Mouse (Mus musculus): Measurements from ENCODE around the gene Mad1l1. TPM values are rescaled to one million over a fixed set of nuclear protein-coding genes. Genes with fewer than 3 reads are reported as not detected.

Mad1l1 gene
- polyA plus RNA-seq, 1 experiment from 2014 or later, result 33.8 TPM

DNA sequence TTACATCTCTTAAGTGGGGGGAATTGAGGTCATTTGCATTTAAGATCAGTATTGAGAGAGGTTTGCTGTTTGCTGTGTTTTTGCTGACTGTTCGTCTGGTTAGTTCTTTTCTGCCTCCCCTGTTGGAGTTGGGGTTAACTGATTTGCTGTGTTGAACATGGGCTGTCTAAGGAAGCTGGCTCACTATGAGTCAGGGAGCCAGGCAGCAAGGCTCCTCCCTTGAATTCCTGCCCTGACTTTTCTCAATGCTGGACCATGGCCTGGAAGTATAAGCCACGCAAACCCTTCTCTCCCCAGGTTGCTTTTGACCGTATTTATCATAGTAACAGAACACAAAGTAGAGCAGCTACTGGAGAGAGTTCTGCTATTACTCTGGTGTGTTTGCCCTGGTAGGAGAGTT lies 329.8 kb downstream of the Mad1l1 start:
- H3K4me3 ChIP-seq, result no peak overlapping the region
- H3K27ac ChIP-seq (replicated peaks), result no peak overlapping the region
- no peak overlapping the region for H3K9ac ChIP-seq (replicated peaks)
- no peaks in the 10 kb centered on the region for H3K36me3 ChIP-seq
- H3K4me1 ChIP-seq, result no peaks in the 10 kb centered on the region
- 88% methylated on average over 3 of the region's 3 CpGs for WGBS
- H3K27me3 ChIP-seq, result no peaks in the 10 kb centered on the region
- H3K4me2 ChIP-seq (replicated peaks), result no peak overlapping the region
- no peak for ATAC-seq (replicated peaks)
- H3K9me3 ChIP-seq, result peaks cover 15% of the 10 kb centered on the region; the same call in 1 of the 2 replicates

DNA sequence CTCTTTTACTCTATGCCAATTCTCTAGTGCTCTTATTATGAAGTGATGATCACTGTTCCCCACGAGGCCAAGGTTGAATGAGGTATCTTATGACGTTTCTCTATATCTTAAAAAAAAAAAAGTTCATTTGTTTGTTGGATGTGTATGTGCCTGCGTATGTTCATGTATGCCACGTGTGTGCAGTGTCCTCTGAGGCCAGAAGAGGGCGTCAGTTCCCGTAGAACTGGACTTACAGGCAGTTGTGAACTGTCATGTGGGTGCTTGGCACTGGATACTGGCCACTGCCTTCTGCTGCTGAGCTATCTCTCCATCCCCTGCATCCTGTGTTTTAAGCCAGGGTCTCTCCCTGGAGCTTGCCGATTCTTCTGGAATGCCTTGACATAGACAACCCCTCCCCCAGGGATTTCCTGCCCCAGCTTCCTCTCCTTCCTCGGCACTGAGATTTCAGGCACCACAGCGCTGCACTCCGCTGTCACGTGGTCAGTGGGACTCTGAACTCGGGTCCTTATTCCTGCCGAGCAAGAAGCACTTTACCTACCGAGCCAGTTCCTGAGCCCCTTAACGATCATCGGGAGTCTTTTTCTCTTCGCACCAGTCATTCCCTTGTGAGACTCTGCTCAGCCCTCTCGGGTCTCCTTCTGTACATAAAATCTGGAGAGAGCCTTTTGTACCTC lies 336.1 kb downstream of the Mad1l1 start:
- no peak for ATAC-seq (replicated peaks)
- no peaks in the 10 kb centered on the region for H3K27me3 ChIP-seq
- H3K4me2 ChIP-seq (replicated peaks), result no peak overlapping the region
- H3K4me3 ChIP-seq, result no peak overlapping the region
- no peak overlapping the region for H3K27ac ChIP-seq (replicated peaks)
- H3K36me3 ChIP-seq, result no peaks in the 10 kb centered on the region
- H3K9ac ChIP-seq (replicated peaks), result no peak overlapping the region
- peaks cover 8% of the 10 kb centered on the region; the same call in 1 of the 2 replicates for H3K9me3 ChIP-seq
- WGBS, result 45% methylated on average over 18 of the region's 18 CpGs
- H3K4me1 ChIP-seq, result no peaks in the 10 kb centered on the region

- H3K4me2 ChIP-seq (replicated peaks), result no peak overlapping the region
- no peaks in the 10 kb centered on the region for H3K9me3 ChIP-seq
- no peak overlapping the region for H3K9ac ChIP-seq (replicated peaks)
- H3K27me3 ChIP-seq, result peaks cover 5% of the 10 kb centered on the region; the same call in 1 of the 2 replicates
- no peak for ATAC-seq (replicated peaks)
- WGBS, result 79% methylated on average over 1 of the region's 1 CpGs
- H3K36me3 ChIP-seq, result no peaks in the 10 kb centered on the region
- no peak overlapping the region for H3K4me3 ChIP-seq
- no peak overlapping the region for H3K27ac ChIP-seq (replicated peaks)
- H3K4me1 ChIP-seq, result peaks cover 12% of the 10 kb centered on the region
Observed at GRCm38 (mm10) chr5:139981976-139982375, 339.4 kb downstream of the Mad1l1 start.

DNA sequence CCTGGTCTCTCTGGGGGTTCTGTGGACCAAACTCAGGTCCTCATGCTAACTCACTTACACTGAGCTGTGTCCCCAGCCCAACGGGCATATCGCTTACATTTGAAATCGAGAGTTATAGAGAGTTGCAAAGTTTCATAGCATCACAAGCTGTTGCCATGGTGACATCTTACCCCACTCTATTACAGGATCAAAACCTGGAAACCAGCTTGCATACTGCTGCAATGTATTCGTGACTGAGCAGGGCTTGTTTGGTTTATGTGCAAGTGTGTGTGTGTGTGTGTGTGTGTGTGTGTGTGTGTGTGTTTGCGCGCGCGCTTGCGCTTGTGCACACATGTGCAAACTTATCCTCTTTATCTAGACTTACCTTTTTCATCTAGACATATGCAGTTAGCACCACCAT lies 342.0 kb downstream of the Mad1l1 start:
- 76% methylated on average over 9 of the region's 9 CpGs for WGBS
- Histone ChIP-seq H3K4me2 (replicated peaks) (no peak overlapping the region), H3K9ac (replicated peaks) (no peak overlapping the region), H3K4me1 (peaks cover 12% of the 10 kb centered on the region), H3K9me3 (no peaks in the 10 kb centered on the region), H3K27me3 (peaks cover 5% of the 10 kb centered on the region; the same call in 1 of the 2 replicates), H3K4me3 (no peak overlapping the region), H3K27ac (replicated peaks) (no peak overlapping the region), H3K36me3 (no peaks in the 10 kb centered on the region)
- no peak for ATAC-seq (replicated peaks)

DNA sequence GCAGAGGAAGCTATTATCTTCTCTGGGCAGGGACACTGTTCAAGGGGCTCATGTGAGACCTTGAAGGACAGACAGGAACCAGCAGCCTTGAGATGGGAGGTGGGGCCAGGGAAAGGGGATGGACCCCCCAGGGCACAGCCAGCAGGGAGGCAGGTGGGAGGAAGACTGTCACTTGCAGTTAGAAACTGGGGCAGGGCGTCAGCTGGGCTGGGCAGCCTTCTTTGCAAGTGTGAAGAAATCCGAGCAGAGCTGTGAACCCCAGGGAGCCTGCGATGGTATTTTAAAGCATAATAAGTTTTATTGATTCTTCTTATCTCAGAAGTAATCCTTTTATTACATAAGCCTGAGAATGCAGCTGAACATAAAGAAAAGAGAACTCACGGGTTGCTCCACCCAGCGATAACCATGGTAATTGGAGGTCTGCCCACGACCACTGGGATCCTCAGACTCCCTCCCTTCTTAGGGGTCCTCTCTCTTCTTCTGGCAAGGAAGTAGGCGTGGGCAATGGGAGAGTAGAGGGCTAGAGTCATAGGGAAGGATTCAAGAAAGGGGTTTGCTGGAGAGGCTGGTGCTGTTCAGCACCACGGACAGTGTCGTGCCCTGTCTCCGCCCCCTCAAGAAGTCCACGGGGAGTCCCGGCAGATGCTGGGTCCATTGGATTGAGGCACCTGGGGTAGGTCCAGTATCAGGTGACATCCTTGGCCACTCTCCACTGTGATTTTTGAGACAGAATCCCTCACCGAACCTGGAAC lies 342.7 kb downstream of the Mad1l1 start:
- Histone ChIP-seq H3K9ac (replicated peaks) (no peak overlapping the region), H3K27ac (replicated peaks) (no peak overlapping the region), H3K4me3 (no peak overlapping the region), H3K4me2 (replicated peaks) (no peak overlapping the region), H3K9me3 (no peaks in the 10 kb centered on the region), H3K27me3 (peaks cover 5% of the 10 kb centered on the region; the same call in 1 of the 2 replicates), H3K4me1 (peaks cover 12% of the 10 kb centered on the region), H3K36me3 (no peaks in the 10 kb centered on the region)
- WGBS, result 8% methylated on average over 13 of the region's 13 CpGs
- 0 out of 2 replicates have a peak, but pooled peaks have one; percentile 23 for ATAC-seq (replicated peaks)

GRCm38 (mm10) chr5:139977476-139977875 lies 343.9 kb downstream of the Mad1l1 start:
- Histone ChIP-seq H3K9ac (replicated peaks) (no peak overlapping the region), H3K27ac (replicated peaks) (no peak overlapping the region), H3K4me3 (no peak overlapping the region), H3K9me3 (no peaks in the 10 kb centered on the region), H3K4me2 (replicated peaks) (no peak overlapping the region), H3K36me3 (no peaks in the 10 kb centered on the region), H3K27me3 (peaks cover 5% of the 10 kb centered on the region; the same call in 1 of the 2 replicates), H3K4me1 (peaks cover 12% of the 10 kb centered on the region)
- whole genome bisulfite sequencing, result 50% methylated on average over 8 of the region's 8 CpGs
- no peak for ATAC-seq (replicated peaks)

- 85% methylated on average over 4 of the region's 4 CpGs for WGBS
- Histone ChIP-seq H3K9me3 (no peaks in the 10 kb centered on the region), H3K9ac (replicated peaks) (no peak overlapping the region), H3K27ac (replicated peaks) (no peak overlapping the region), H3K36me3 (no peaks in the 10 kb centered on the region), H3K27me3 (peaks cover 5% of the 10 kb centered on the region; the same call in 1 of the 2 replicates), H3K4me1 (peaks cover 12% of the 10 kb centered on the region), H3K4me3 (no peak overlapping the region), H3K4me2 (replicated peaks) (no peak overlapping the region)
- ATAC-seq (replicated peaks), result no peak
Observed at GRCm38 (mm10) chr5:139976584-139976983, 344.8 kb downstream of the Mad1l1 start.

- H3K36me3 ChIP-seq, result no peaks in the 10 kb centered on the region
- no peaks in the 10 kb centered on the region for H3K9me3 ChIP-seq
- 66% methylated on average over 12 of the region's 12 CpGs for WGBS
- no peaks in the 10 kb centered on the region for H3K27me3 ChIP-seq
- no peak for ATAC-seq (replicated peaks)
- no peaks in the 10 kb centered on the region; the same call in 1 of the 2 replicates for H3K4me1 ChIP-seq
- no peak overlapping the region for H3K27ac ChIP-seq (replicated peaks)
- no peak overlapping the region for H3K4me2 ChIP-seq (replicated peaks)
- H3K4me3 ChIP-seq, result no peak overlapping the region
- H3K9ac ChIP-seq (replicated peaks), result no peak overlapping the region
Observed at GRCm38 (mm10) chr5:139970186-139970631, 351.1 kb downstream of the Mad1l1 start.

GRCm38 (mm10) chr5:139969151-139969948 lies 352.0 kb downstream of the Mad1l1 start:
- WGBS, result 75% methylated on average over 14 of the region's 14 CpGs
- H3K27me3 ChIP-seq, result no peaks in the 10 kb centered on the region
- H3K27ac ChIP-seq (replicated peaks), result no peak overlapping the region
- no peak overlapping the region for H3K4me3 ChIP-seq
- H3K9ac ChIP-seq (replicated peaks), result no peak overlapping the region
- H3K4me2 ChIP-seq (replicated peaks), result no peak overlapping the region
- H3K36me3 ChIP-seq, result no peaks in the 10 kb centered on the region
- no peaks in the 10 kb centered on the region; the same call in 1 of the 2 replicates for H3K4me1 ChIP-seq
- H3K9me3 ChIP-seq, result no peaks in the 10 kb centered on the region
- no peak for ATAC-seq (replicated peaks)

DNA sequence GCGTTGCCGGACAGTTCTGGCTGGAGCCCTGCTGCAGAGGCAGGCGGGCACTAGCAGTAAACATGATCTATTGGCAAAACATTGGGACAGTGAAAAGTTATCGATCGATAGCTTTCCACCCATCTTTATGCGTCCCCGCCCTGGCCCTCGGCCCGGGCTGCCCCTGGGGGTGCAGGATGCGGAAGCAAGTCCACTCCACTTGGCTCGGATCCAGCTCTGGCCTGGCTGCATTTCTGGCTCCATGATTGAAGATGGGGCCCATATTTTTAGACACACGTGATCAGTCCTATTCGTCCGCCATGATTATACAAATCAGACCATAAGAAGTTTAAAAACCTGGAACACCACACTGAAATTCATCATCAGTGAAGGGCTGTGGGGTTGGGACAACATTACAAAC lies 355.8 kb downstream of the Mad1l1 start:
- no peak overlapping the region for H3K9ac ChIP-seq (replicated peaks)
- no peak overlapping the region for H3K4me2 ChIP-seq (replicated peaks)
- no peak overlapping the region for H3K4me3 ChIP-seq
- no peaks in the 10 kb centered on the region for H3K36me3 ChIP-seq
- no peak for ATAC-seq (replicated peaks)
- H3K27me3 ChIP-seq, result no peaks in the 10 kb centered on the region
- no peak overlapping the region for H3K27ac ChIP-seq (replicated peaks)
- H3K4me1 ChIP-seq, result no peaks in the 10 kb centered on the region; the same call in 1 of the 2 replicates
- 86% methylated on average over 14 of the region's 14 CpGs for WGBS
- H3K9me3 ChIP-seq, result no peaks in the 10 kb centered on the region

- WGBS, result 41% methylated on average over 5 of the region's 5 CpGs
Observed at GRCm38 (mm10) chr5:139964391-139964790, 357.0 kb downstream of the Mad1l1 start.

DNA sequence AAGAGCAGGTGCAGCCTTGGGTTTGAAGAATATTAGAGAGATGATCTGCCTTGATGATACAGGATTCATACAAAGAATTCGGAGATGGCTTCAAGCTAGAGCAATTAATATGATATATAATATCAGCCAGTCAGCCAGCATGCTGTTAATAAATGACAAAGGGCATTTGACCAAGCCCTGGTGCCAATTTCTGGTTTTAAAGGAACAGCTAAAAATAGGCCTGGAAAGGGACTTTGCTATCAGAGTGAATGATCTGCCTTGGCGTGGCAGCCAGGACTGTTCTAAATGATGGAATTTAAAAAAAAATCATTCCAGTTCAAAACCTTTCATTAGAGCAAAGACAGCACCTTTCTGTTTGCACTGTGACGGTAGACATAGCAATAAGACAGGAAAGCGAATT lies 361.6 kb downstream of the Mad1l1 start:
- H3K36me3 ChIP-seq, result no peaks in the 10 kb centered on the region
- H3K9ac ChIP-seq (replicated peaks), result no peak overlapping the region
- no peak overlapping the region for H3K27ac ChIP-seq (replicated peaks)
- WGBS, result 91% methylated on average over 4 of the region's 4 CpGs
- no peaks in the 10 kb centered on the region for H3K9me3 ChIP-seq
- H3K4me2 ChIP-seq (replicated peaks), result no peak overlapping the region
- H3K4me3 ChIP-seq, result no peak overlapping the region
- no peaks in the 10 kb centered on the region for H3K27me3 ChIP-seq
- H3K4me1 ChIP-seq, result peaks cover 12% of the 10 kb centered on the region
- no peak for ATAC-seq (replicated peaks)

More at GRCm38 (mm10) chr5:139964391-139964790, 357.0 kb downstream of the Mad1l1 start:
- Histone ChIP-seq H3K4me1 (no peaks in the 10 kb centered on the region; the same call in 1 of the 2 replicates), H3K9me3 (no peaks in the 10 kb centered on the region), H3K4me2 (replicated peaks) (no peak overlapping the region), H3K9ac (replicated peaks) (no peak overlapping the region), H3K4me3 (no peak overlapping the region), H3K27ac (replicated peaks) (no peak overlapping the region), H3K36me3 (no peaks in the 10 kb centered on the region), H3K27me3 (no peaks in the 10 kb centered on the region)
- no peak for ATAC-seq (replicated peaks)

All from forebrain, embryonic 15.5 days (tissue).